Mouse (Mus musculus): ENCODE results near the gene Trpm1.

- TF ChIP-seq GATA1 (IDR thresholded peaks at IDR 0.05; ENCODE audit: borderline replicate concordance, low read length) (no peak), FLI1 (IDR thresholded peaks at IDR 0.05; ENCODE audit: low read length) (no peak)
These were observed 59.2 kb downstream of the Trpm1 start for GRCm38 (mm10) chr7:64212870-64213269.
